Mouse (Mus musculus): ENCODE measurements around the gene Cdk17. TPM values are rescaled to one million over a fixed set of nuclear protein-coding genes. Genes with fewer than 3 reads are reported as not detected.
A peak's percentile ranks its signal among the peaks of the same experiment; 100 is the strongest.

The Cdk17 gene
- polyA plus RNA-seq, 2 experiments = 10.5 to 12.9 TPM

DNA sequence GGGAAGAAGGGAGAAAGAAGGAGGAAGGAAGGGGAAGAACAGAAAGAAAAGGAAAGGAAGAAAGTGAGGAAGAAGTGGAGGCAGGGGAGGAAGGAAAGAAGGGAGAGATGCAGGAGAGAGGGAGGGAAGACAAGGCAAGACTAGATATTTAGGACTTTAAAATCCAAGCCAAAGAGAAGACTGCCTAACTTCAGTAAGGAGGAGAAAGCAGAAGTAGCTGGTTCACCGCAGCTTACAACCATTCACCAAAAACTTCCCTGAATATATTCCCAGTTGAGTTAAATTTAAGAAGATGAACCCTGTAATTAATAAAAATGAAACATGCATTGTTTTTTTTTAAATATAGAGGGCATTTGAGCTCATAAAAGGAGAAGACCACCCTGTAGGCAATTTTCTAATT, 44.9 kb upstream of the Cdk17 start:
- 21% methylated on average over 1 of the region's 1 CpGs for WGBS (ENCODE audit: insufficient replicate concordance)
- no peak overlapping the region for H3K9ac ChIP-seq (replicated peaks)
- H3K9me3 ChIP-seq (ENCODE audit: control insufficient read depth, low read length) = no peaks in the 10 kb centered on the region
- ATAC-seq (ENCODE audit: insufficient read depth) (no peak), DNase-seq (ENCODE audit: low read depth in 3 of 3, low spot score in 3 of 3) (no peak)
- no peaks in the 10 kb centered on the region for H3K27me3 ChIP-seq (ENCODE audit: control insufficient read depth, insufficient read depth, low read length)
- H3K4me1 ChIP-seq (replicated peaks; ENCODE audit: control insufficient read depth in 2 of 2, insufficient read depth in 2 of 2, low read length in 1 of 2) = peaks cover 4 to 9% of the 10 kb centered on the region in 2 experiments; a peak in 3 of 4 replicates
- H3K27ac ChIP-seq = no peak overlapping the region
- TF ChIP-seq EP300 (IDR thresholded peaks at IDR 0.05; ENCODE audit: low read depth) (no peak), CTCF (IDR thresholded peaks at IDR 0.05; ENCODE audit: low read depth) (no peak)
- H3K4me2 ChIP-seq (ENCODE audit: low read depth) = no peak overlapping the region
- no peaks in the 10 kb centered on the region for H3K36me3 ChIP-seq (replicated peaks; ENCODE audit: control insufficient read depth, insufficient read depth, low read depth)
- H3K4me3 ChIP-seq (ENCODE audit: insufficient read depth in 1 of 2, low read depth in 2 of 2, low read length in 2 of 2) = no peak overlapping the region

DNA sequence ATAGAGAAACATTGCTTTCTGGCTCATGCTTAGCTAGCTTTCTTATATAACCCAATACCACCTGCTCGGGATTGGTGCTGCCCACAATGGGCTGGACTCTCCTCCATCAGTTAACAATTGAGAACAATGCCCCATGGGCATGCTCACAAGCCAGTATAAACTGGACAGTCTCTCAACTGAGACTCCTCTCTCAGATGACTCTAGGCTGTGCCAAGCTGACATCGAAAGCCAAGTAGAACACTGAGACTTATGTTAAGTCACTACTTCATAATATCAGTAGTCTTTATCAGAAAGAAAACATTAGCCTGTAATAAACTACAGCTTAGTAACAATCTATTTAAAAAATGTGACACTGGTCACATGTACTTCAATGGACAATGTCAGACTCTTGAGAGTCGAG, 44.0 kb upstream of the Cdk17 start:
- Histone ChIP-seq H3K27ac (no peak overlapping the region), H3K9ac (replicated peaks) (no peak overlapping the region), H3K4me2 (ENCODE audit: low read depth) (no peak overlapping the region), H3K36me3 (replicated peaks; ENCODE audit: control insufficient read depth, insufficient read depth, low read depth) (no peaks in the 10 kb centered on the region), H3K4me3 (ENCODE audit: insufficient read depth in 1 of 2, low read depth in 2 of 2, low read length in 2 of 2) (no peak overlapping the region), H3K4me1 (replicated peaks; ENCODE audit: control insufficient read depth in 2 of 2, insufficient read depth in 2 of 2, low read length in 1 of 2) (peaks cover 10 to 17% of the 10 kb centered on the region in 2 experiments), H3K27me3 (ENCODE audit: control insufficient read depth, insufficient read depth, low read length) (no peaks in the 10 kb centered on the region), H3K9me3 (ENCODE audit: control insufficient read depth, low read length) (no peaks in the 10 kb centered on the region)
- WGBS (ENCODE audit: insufficient replicate concordance) = 58% methylated on average over 3 of the region's 3 CpGs
- ATAC-seq (ENCODE audit: insufficient read depth) (no peak), DNase-seq (ENCODE audit: low read depth in 3 of 3, low spot score in 3 of 3) (no peak)
- no peak for TF ChIP-seq EP300 (IDR thresholded peaks at IDR 0.05; ENCODE audit: low read depth)
- no peak for TF ChIP-seq CTCF (IDR thresholded peaks at IDR 0.05; ENCODE audit: low read depth)

DNA sequence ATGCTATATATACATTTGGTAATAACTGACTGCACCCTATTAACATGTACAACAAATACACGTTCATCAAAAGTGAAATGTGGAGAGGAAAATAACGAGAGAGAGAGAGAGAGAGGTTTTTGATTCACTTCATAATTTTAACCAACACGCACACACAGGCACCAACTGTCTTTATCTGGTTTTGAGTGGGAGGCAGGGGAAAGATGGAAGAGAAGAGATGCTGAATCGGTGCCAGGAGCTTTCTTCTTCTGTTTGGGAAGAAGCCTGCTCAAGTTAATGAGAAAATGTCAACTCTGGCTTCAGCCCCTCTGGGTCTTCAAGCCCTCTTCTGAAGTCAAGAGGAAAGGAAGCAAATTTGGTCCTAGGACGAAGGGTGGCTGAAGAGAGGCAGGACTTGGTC, 40.9 kb upstream of the Cdk17 start:
- Histone ChIP-seq H3K4me1 (replicated peaks; ENCODE audit: control insufficient read depth in 2 of 2, insufficient read depth in 2 of 2, low read length in 1 of 2) (peaks cover 22 to 32% of the 10 kb centered on the region in 2 experiments), H3K9ac (replicated peaks) (no peak overlapping the region), H3K27me3 (ENCODE audit: control insufficient read depth, insufficient read depth, low read length) (no peaks in the 10 kb centered on the region), H3K4me2 (ENCODE audit: low read depth) (no peak overlapping the region), H3K9me3 (ENCODE audit: control insufficient read depth, low read length) (no peaks in the 10 kb centered on the region), H3K4me3 (ENCODE audit: insufficient read depth in 1 of 2, low read depth in 2 of 2, low read length in 2 of 2) (no peak overlapping the region), H3K36me3 (replicated peaks; ENCODE audit: control insufficient read depth, insufficient read depth, low read depth) (no peaks in the 10 kb centered on the region), H3K27ac (no peak overlapping the region)
- WGBS (ENCODE audit: insufficient replicate concordance) = 70% methylated on average over 5 of the region's 5 CpGs
- ATAC-seq (ENCODE audit: insufficient read depth) = no peak
- no peak for TF ChIP-seq EP300 (IDR thresholded peaks at IDR 0.05; ENCODE audit: low read depth)
- TF ChIP-seq CTCF (IDR thresholded peaks at IDR 0.05; ENCODE audit: low read depth) = no peak
- no peak for DNase-seq (ENCODE audit: low read depth in 3 of 3, low spot score in 3 of 3)

DNA sequence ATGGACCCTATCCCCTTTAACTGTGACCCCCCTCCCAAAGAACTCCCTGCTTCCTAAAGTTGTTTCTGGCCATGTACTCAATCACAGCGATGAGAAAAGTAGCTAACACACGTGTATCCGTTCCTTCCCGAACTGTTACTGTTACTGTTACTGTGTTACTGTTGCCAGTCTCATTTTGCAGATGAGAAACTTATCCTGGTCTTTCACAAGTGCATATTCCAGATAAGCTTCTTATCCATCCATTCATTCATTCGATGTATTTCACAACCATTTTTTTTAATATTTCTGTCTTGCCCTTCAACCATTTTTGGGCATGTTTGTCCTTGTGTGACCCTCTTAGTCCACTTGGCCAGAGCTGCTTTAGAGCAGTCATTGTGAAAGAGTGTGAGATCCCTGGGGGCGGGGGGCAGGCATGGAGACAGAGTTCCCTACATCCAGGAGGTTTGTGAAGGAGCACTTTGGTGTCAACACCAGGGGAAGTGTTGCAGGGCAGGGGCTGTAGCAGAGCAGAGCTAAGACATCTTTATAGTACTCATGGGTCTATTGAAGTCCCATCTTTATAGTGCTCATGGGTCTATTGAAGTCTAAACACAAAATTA, 39.3 kb upstream of the Cdk17 start:
- no peak overlapping the region for H3K27ac ChIP-seq
- H3K27me3 ChIP-seq (ENCODE audit: control insufficient read depth, insufficient read depth, low read length) = no peaks in the 10 kb centered on the region
- peak overlapping the region; percentile 4; the same call in 1 of the 2 replicates for H3K4me2 ChIP-seq (ENCODE audit: low read depth)
- no peak for TF ChIP-seq CTCF (IDR thresholded peaks at IDR 0.05; ENCODE audit: low read depth)
- TF ChIP-seq EP300 (IDR thresholded peaks at IDR 0.05; ENCODE audit: low read depth) = peak; percentile 61
- H3K9ac ChIP-seq (replicated peaks) = no peak overlapping the region
- H3K4me3 ChIP-seq (ENCODE audit: insufficient read depth in 1 of 2, low read depth in 2 of 2, low read length in 2 of 2) = no peak overlapping the region
- no peaks in the 10 kb centered on the region for H3K36me3 ChIP-seq (replicated peaks; ENCODE audit: control insufficient read depth, insufficient read depth, low read depth)
- WGBS (ENCODE audit: insufficient replicate concordance) = 56% methylated on average over 6 of the region's 6 CpGs
- DNase-seq (ENCODE audit: low read depth in 3 of 3, low spot score in 3 of 3) (no peak), ATAC-seq (ENCODE audit: insufficient read depth) (no peak)
- peaks cover 26 to 36% of the 10 kb centered on the region in 2 experiments for H3K4me1 ChIP-seq (replicated peaks; ENCODE audit: control insufficient read depth in 2 of 2, insufficient read depth in 2 of 2, low read length in 1 of 2)
- no peaks in the 10 kb centered on the region for H3K9me3 ChIP-seq (ENCODE audit: control insufficient read depth, low read length)

DNA sequence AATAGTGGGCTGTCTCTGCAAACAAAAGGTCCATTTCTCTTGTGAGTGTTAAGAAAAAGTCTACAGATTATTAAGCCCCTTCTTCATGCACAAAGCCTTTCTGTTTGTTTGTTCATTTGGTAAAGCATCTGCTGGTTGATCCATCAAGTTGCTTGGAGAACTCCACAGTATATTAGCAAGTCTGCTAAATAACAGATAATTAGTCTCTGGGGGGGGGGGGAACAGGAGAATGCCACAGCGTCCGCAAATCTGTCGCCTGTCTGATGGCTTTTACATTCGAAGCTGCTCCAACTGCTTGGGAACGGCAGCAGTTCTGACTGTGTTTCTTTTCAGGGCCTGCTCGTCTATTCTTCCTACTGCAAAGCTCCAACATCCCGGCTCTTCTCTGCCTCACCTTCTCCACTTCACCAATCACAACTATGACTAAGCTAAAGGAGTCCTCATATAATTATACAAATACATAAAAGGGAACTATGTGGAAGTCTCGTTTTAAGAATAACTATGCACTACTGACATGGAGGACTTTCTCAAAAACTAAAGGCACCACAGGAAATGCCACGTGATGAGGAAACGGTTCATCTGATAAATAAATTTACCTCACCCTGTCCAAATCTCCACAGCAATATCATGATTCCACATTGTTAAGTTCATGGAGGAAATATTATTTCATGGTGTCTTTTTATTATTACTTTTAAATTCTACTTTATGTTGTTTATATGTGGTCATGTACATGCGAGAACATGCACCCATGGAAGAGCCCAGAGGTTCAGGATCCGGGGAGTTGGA, 38.1 kb upstream of the Cdk17 start:
- H3K9me3 ChIP-seq (ENCODE audit: control insufficient read depth, low read length) = no peaks in the 10 kb centered on the region
- WGBS (ENCODE audit: insufficient replicate concordance) = 23% methylated on average over 12 of the region's 12 CpGs
- H3K36me3 ChIP-seq (replicated peaks; ENCODE audit: control insufficient read depth, insufficient read depth, low read depth) = no peaks in the 10 kb centered on the region
- no peaks in the 10 kb centered on the region for H3K27me3 ChIP-seq (ENCODE audit: control insufficient read depth, insufficient read depth, low read length)
- TF ChIP-seq CTCF (IDR thresholded peaks at IDR 0.05; ENCODE audit: low read depth) = no peak
- TF ChIP-seq EP300 (IDR thresholded peaks at IDR 0.05; ENCODE audit: low read depth) = no peak
- H3K9ac ChIP-seq (replicated peaks) = no peak overlapping the region
- ATAC-seq (ENCODE audit: insufficient read depth) = no peak
- peaks cover 29 to 39% of the 10 kb centered on the region in 2 experiments for H3K4me1 ChIP-seq (replicated peaks; ENCODE audit: control insufficient read depth in 2 of 2, insufficient read depth in 2 of 2, low read length in 1 of 2)
- H3K27ac ChIP-seq = no peak overlapping the region
- no peak overlapping the region for H3K4me3 ChIP-seq (ENCODE audit: insufficient read depth in 1 of 2, low read depth in 2 of 2, low read length in 2 of 2)
- H3K4me2 ChIP-seq (ENCODE audit: low read depth) = no peak overlapping the region
- no peak for DNase-seq (ENCODE audit: low read depth in 3 of 3, low spot score in 3 of 3)
